ENCODE assay signal across 9 mouse cellular contexts in genomic region chr9:53340969-53341368, GRCm38 (mm10). TPM values are rescaled to one million over a fixed set of nuclear protein-coding genes. Genes with fewer than 3 reads are reported as not detected.
DNase-seq lines count a peak whose midpoint lies in the region; ATAC-seq lines count a peak whose summit lies in the region.
"Had no signal": no experiment of that assay in that cellular context is flagged by ENCODE, and none has a peak within 500 bp of the region (broad histone marks: within the 10 kb centered on the region; RNA-seq: fewer than 3 reads in every experiment).

No protein-coding gene starts in this region.

- DNase-seq in layer of hippocampus, postnatal 36 days = peak; percentile 4 to 6
- no peak for DNase-seq in layer of hippocampus, adult 11-12 months (ENCODE audit: low spot score)
- peak; percentile 43 for DNase-seq in forebrain, embryonic 14.5 days (ENCODE audit: low spot score)
- DNase-seq in kidney, adult 18-20 months = peak; percentile 78
- peak; percentile 58 to 69 for DNase-seq in lung, adult 18-20 months
- DNase-seq in retina, postnatal 1 day = peak; percentile 47
- no peak for DNase-seq in layer of hippocampus, adult 9-10 months (ENCODE audit: low spot score)

- peak; percentile 34; the same call in 1 of the 2 replicates for ATAC-seq in forebrain, embryonic 14.5 days

- peak overlapping the region; percentile 61 for H3K4me2 ChIP-seq in forebrain, embryonic 14.5 days (ENCODE audit: low read length)

- H3K27ac ChIP-seq in brown adipose tissue, adult 24 weeks (replicated peaks; ENCODE audit: low read depth, low read length) = no peak overlapping the region
- H3K27ac ChIP-seq in forebrain, embryonic 14.5 days (ENCODE audit: low read depth, low read length) = no peak overlapping the region
- H3K27ac ChIP-seq: macrophage had no signal

- 8% methylated on average over 14 of the region's 14 CpGs for WGBS in forebrain, embryonic 14.5 days

- H3K9ac ChIP-seq in forebrain, embryonic 14.5 days (ENCODE audit: low read length) = peak overlapping the region; percentile 50; the same call in 1 of the 2 replicates

- peak overlapping the region; percentile 56 for H3K4me3 ChIP-seq in brown adipose tissue, adult 24 weeks (ENCODE audit: insufficient read depth, low read depth, low read length)
- H3K4me3 ChIP-seq in forebrain, embryonic 14.5 days (ENCODE audit: low read depth, low read length) = peak overlapping the region; percentile 29

- 0 out of 2 replicates have a peak, but pooled peaks cover 5% of the 10 kb centered on the region for H3K27me3 ChIP-seq in forebrain, embryonic 14.5 days (replicated peaks; ENCODE audit: control insufficient read depth, insufficient read depth, low read length)

- no peaks in the 10 kb centered on the region for H3K9me3 ChIP-seq in forebrain, embryonic 14.5 days (replicated peaks; ENCODE audit: control insufficient read depth, low read length)

- H3K4me1 ChIP-seq in brown adipose tissue, adult 24 weeks (ENCODE audit: control insufficient read depth, insufficient read depth, insufficient read length, low read length) = peaks cover 3% of the 10 kb centered on the region; the same call in 1 of the 2 replicates
- H3K4me1 ChIP-seq in forebrain, embryonic 14.5 days (ENCODE audit: control insufficient read depth, insufficient read depth, low read length) = peaks cover 7% of the 10 kb centered on the region

- H3K36me3 ChIP-seq in forebrain, embryonic 14.5 days (ENCODE audit: control insufficient read depth, insufficient read depth, low read length) = no peaks in the 10 kb centered on the region

RNA-seq across cellular contexts. Expression of gene Exph5, which starts 39.5 kb away (rescaled TPM):
- 1 to 10 TPM; 3.8 to 4.0 TPM for total RNA-seq in layer of hippocampus, postnatal 36 days (2021)
- polyA plus RNA-seq in brown adipose tissue, adult 24 weeks (2012; ENCODE audit: insufficient read depth, insufficient read length, missing spikeins) = not detected in 2 replicates
- 0.05 and 0.19 TPM in 2 replicates for polyA plus RNA-seq in forebrain, embryonic 14.5 days (2014; fragmentation: Nextera tagmentation; extraction: Ambion mirVana)
- polyA plus RNA-seq: macrophage had no signal

RNA-seq across cellular contexts. Expression of gene Kdelc2, which starts 42.9 kb away (rescaled TPM):
- 1 to 10 TPM; 4.6 to 4.8 TPM for total RNA-seq in layer of hippocampus, postnatal 36 days (2021)
- 6.1 and 6.8 TPM in 2 replicates for polyA plus RNA-seq in brown adipose tissue, adult 24 weeks (2012; ENCODE audit: insufficient read depth, insufficient read length, missing spikeins)
- polyA plus RNA-seq in forebrain, embryonic 14.5 days (2014; fragmentation: Nextera tagmentation; extraction: Ambion mirVana) = 3.3 and 5.1 TPM in 2 replicates

Comparison
In these comparisons a context has a peak if more than half of its experiments do, and no peak if none do; other contexts are left out.
1. DNase-seq: peak in layer of hippocampus, postnatal 36 days (2 of 2), forebrain, embryonic 14.5 days (single experiment), kidney, adult 18-20 months (single experiment), lung, adult 18-20 months (2 of 2) and retina, postnatal 1 day (single experiment); none in layer of hippocampus, adult 11-12 months (single experiment) and layer of hippocampus, adult 9-10 months (single experiment).